Mouse (Mus musculus): ENCODE measurements at regions not wholly inside any gene's neighbourhood (a gene's known extent, or its start where the extent isn't known, plus 50 kb on each side); places are given as distances from the start of the nearest gene placed in this dataset.

DNA sequence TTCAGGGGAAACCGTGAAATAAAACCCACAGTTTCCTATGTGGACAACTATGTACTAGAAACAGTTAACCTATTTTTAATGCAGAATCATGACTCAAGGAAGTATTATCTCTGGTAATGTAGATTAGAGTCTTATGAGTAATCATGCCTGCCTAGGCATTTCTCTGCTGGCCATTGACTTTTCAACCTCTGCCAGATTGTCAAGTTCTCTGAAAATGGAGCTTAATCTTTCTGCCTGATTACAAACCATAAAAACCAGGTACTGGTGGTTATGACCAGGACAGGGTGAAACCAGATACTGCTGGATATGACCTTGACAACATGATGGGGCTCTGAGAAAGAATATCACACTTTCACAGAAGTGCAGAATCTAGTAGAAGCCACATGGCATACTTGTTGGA, 297.6 kb downstream of the Sec23a start:
- no peaks in the 10 kb centered on the region for H3K79me2 ChIP-seq (replicated peaks; ENCODE audit: control insufficient read depth, extremely low read depth, insufficient read depth, poor library complexity, severe bottlenecking)
- no peak for DNase-seq (ENCODE audit: extremely low read depth)
- H3K4me3 ChIP-seq (replicated peaks in 1 of 3; ENCODE audit: low read depth in 2 of 3, low read length in 2 of 3, poor library complexity in 1 of 3): no peak overlapping the region

DNA sequence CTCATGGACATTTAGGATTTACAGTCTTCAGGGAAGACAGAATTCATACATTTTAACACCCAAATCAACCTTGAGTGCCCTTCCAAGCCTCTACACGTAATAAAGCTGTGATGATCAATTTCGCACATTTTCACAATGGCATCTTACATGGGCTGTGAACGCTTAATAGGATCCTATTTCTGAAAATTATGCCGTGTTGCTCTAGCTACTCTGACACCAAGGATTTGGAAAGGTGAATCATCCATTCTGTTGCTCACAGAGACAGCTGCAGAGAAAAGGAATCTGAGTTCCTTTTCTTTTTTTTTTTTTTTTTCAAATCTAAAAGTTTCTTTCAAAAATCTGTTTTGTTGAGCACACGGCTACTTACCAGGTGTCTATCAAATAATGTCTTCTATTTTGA, 316.1 kb downstream of the Sec23a start:
- Histone ChIP-seq H3K79me2 (replicated peaks; ENCODE audit: control insufficient read depth, extremely low read depth, insufficient read depth, poor library complexity, severe bottlenecking) (no peaks in the 10 kb centered on the region), H3K27me3 (replicated peaks) (no peaks in the 10 kb centered on the region), H3K9me3 (replicated peaks; ENCODE audit: low read length) (no peaks in the 10 kb centered on the region), H3K4me3 (replicated peaks in 1 of 3; ENCODE audit: low read depth in 2 of 3, low read length in 2 of 3, poor library complexity in 1 of 3) (no peak overlapping the region), H3K4me2 (ENCODE audit: insufficient read depth, low read depth, poor library complexity, severe bottlenecking) (no peak overlapping the region), H3K9ac (ENCODE audit: insufficient read depth, low read depth) (no peak overlapping the region), H3K36me3 (replicated peaks in 1 of 2; ENCODE audit: control insufficient read depth in 1 of 2, insufficient read depth in 1 of 2, low read length in 1 of 2) (no peaks in the 10 kb centered on the region), H3K27ac (ENCODE audit: insufficient read depth, low read depth) (no peak overlapping the region), H3K4me1 (ENCODE audit: control insufficient read depth in 1 of 2, insufficient read depth in 2 of 2) (peaks cover 0 to 11% of the 10 kb centered on the region in 2 experiments; a peak in 1 of 4 replicates)
- TF ChIP-seq SMC3 (IDR thresholded peaks at IDR 0.05; ENCODE audit: low read depth, low read length) (no peak), POLR2AphosphoS2 (IDR thresholded peaks at IDR 0.05; ENCODE audit: low read depth, low read length) (no peak)
- dilution Hi-C loops (cut with MboI; ENCODE audit: extremely low pct_ligation_motif_present, extremely low pct_unique_long_range_greater_than_20kb, low sequenced_read_pairs): no loop called here
- in situ Hi-C loops (cut with MboI; ENCODE audit: low pct_ligation_motif_present, low pct_unique_long_range_greater_than_20kb, low sequenced_read_pairs): no loop called here
- no peak for DNase-seq (ENCODE audit: extremely low read depth)

More for the DNA sequence above, 297.6 kb downstream of the Sec23a start:
- dilution Hi-C loops (cut with MboI; ENCODE audit: extremely low pct_ligation_motif_present, extremely low pct_unique_long_range_greater_than_20kb, low sequenced_read_pairs) (no loop called here), in situ Hi-C loops (cut with MboI; ENCODE audit: low pct_ligation_motif_present, low pct_unique_long_range_greater_than_20kb, low sequenced_read_pairs) (no loop called here)
- Histone ChIP-seq H3K36me3 (replicated peaks in 1 of 2; ENCODE audit: control insufficient read depth in 1 of 2, insufficient read depth in 1 of 2, low read length in 1 of 2) (no peaks in the 10 kb centered on the region), H3K4me1 (ENCODE audit: control insufficient read depth in 1 of 2, insufficient read depth in 2 of 2) (peaks cover 0 to 9% of the 10 kb centered on the region in 2 experiments; a peak in 2 of 4 replicates), H3K9me3 (replicated peaks; ENCODE audit: low read length) (no peaks in the 10 kb centered on the region), H3K4me2 (ENCODE audit: insufficient read depth, low read depth, poor library complexity, severe bottlenecking) (no peak overlapping the region), H3K27ac (ENCODE audit: insufficient read depth, low read depth) (no peak overlapping the region), H3K9ac (ENCODE audit: insufficient read depth, low read depth) (no peak overlapping the region), H3K27me3 (replicated peaks) (no peaks in the 10 kb centered on the region)
- TF ChIP-seq MAFK (IDR thresholded peaks at IDR 0.05; ENCODE audit: insufficient replicate concordance, low read length): no peak
- TF ChIP-seq BHLHE40 (IDR thresholded peaks at IDR 0.05; ENCODE audit: low read depth, low read length): no peak
- no peak for TF ChIP-seq E2F4 (IDR thresholded peaks at IDR 0.05; ENCODE audit: insufficient replicate concordance, low read depth, low read length)
- no peak for TF ChIP-seq EP300 (IDR thresholded peaks at IDR 0.05; ENCODE audit: low read length)
- no peak for TF ChIP-seq HCFC1 (IDR thresholded peaks at IDR 0.05; ENCODE audit: low read depth, low read length)
- no peak for TF ChIP-seq RCOR1 (conservative IDR thresholded peaks at IDR 0.05; ENCODE audit: low read depth, low read length)
- TF ChIP-seq UBTF (IDR thresholded peaks at IDR 0.05; ENCODE audit: low read depth, low read length): no peak
- TF ChIP-seq PAX5 (IDR thresholded peaks at IDR 0.05; ENCODE audit: low read length): no peak
- no peak for TF ChIP-seq POLR2AphosphoS2 (IDR thresholded peaks at IDR 0.05; ENCODE audit: low read depth, low read length)
- TF ChIP-seq MEF2A (IDR thresholded peaks at IDR 0.05; ENCODE audit: borderline replicate concordance, low read depth, low read length): no peak
- no peak for TF ChIP-seq TCF12 (IDR thresholded peaks at IDR 0.05; ENCODE audit: low read depth, low read length)
- TF ChIP-seq NRF1 (IDR thresholded peaks at IDR 0.05; ENCODE audit: low read depth, low read length): no peak
- TF ChIP-seq ZKSCAN1 (IDR thresholded peaks at IDR 0.05; ENCODE audit: borderline replicate concordance, low read depth, low read length): no peak
- no peak for TF ChIP-seq JUN (IDR thresholded peaks at IDR 0.05; ENCODE audit: insufficient read depth, low read depth, low read length)
- no peak for TF ChIP-seq MXI1 (IDR thresholded peaks at IDR 0.05; ENCODE audit: low read depth, low read length)
- TF ChIP-seq CHD1 (IDR thresholded peaks at IDR 0.05; ENCODE audit: low read depth, low read length): no peak
- no peak for TF ChIP-seq USF1 (IDR thresholded peaks at IDR 0.05; ENCODE audit: low read depth, low read length)
- TF ChIP-seq CHD2 (IDR thresholded peaks at IDR 0.05; ENCODE audit: low read length): no peak
- TF ChIP-seq ZNF384 (IDR thresholded peaks at IDR 0.05; ENCODE audit: low read depth, low read length): no peak
